Mouse (Mus musculus) limb, embryonic 10.5 days (tissue): ENCODE data around the gene Lrrc8b. TPM values are rescaled to one million over a fixed set of nuclear protein-coding genes. Genes with fewer than 3 reads are reported as not detected.
A peak's percentile ranks its signal among the peaks of the same experiment; 100 is the strongest.

Experiments
- DNase-seq: peaks from one replicate; pipeline ENCODE4 v3.0.0-alpha.2; 2017; ENCODE audit warnings: low spot score
- H3K27ac ChIP-seq: fragments of 300-500 bp; sonication (generic); 2 replicates; pipeline ENCODE4 v1.5.1; 2016; ENCODE audit warnings: mild to moderate bottlenecking
- H3K27me3 ChIP-seq: fragments of 300-500 bp; sonication (generic); 2 replicates; pipeline ENCODE4 v1.6.1; 2016; ENCODE audit warnings: low read depth, mild to moderate bottlenecking; ENCODE audit not compliant: poor library complexity, severe bottlenecking
- H3K36me3 ChIP-seq: fragments of 300-500 bp; sonication (generic); 2 replicates; pipeline ENCODE4 v1.6.1; 2016; ENCODE audit warnings: mild to moderate bottlenecking, moderate library complexity
- H3K4me1 ChIP-seq: fragments of 300-500 bp; sonication (generic); 2 replicates; pipeline ENCODE4 v1.6.1; 2016
- H3K4me3 ChIP-seq: fragments of 300-500 bp; sonication (generic); 2 replicates; pipeline ENCODE4 v1.5.1; 2016; ENCODE audit warnings: mild to moderate bottlenecking, moderate library complexity
- H3K9me3 ChIP-seq: fragments of 300-500 bp; sonication (generic); replicated peaks from 2 replicates; pipeline ENCODE4 v1.6.1; 2016; ENCODE audit warnings: mild to moderate bottlenecking
- WGBS: fragments of 180-500 bp; shearing (Covaris S2); methylation state at CpG from one replicate; pipeline ENCODE4 v1.1.7; 2016; 5-methylcytosine and 5-hydroxymethylcytosine counted together
- polyA plus RNA-seq: library from polyadenylated mRNA; unstranded; fragments of >200 nt; fragmentation: Nextera tagmentation; extraction: Ambion mirVana; gene quantifications from 2 replicates; pipeline ENCODE4 v1.2.1, GENCODE M21; 2016

Lrrc8b gene
- polyA plus RNA-seq, 1 experiment from 2014 or later, result 4.7 TPM

GRCm38 (mm10) chr5:105410521-105411293 lies 4.9 kb upstream of the Lrrc8b start:
- Histone ChIP-seq H3K4me3 (no peak overlapping the region), H3K27me3 (no peaks in the 10 kb centered on the region), H3K36me3 (no peaks in the 10 kb centered on the region), H3K9me3 (no peaks in the 10 kb centered on the region), H3K27ac (no peak overlapping the region), H3K4me1 (peaks cover 7% of the 10 kb centered on the region)
- DNase-seq, result no peak
- WGBS, result 72% methylated on average over 6 of the region's 6 CpGs

- 58% methylated on average over 4 of the region's 4 CpGs for WGBS
- no peaks in the 10 kb centered on the region for H3K36me3 ChIP-seq
- H3K27ac ChIP-seq, result no peak overlapping the region
These were observed 4.3 kb upstream of the Lrrc8b start for GRCm38 (mm10) chr5:105411294-105411570.

GRCm38 (mm10) chr5:105411768-105412167 lies 3.8 kb upstream of the Lrrc8b start:
- peaks cover 13% of the 10 kb centered on the region for H3K4me1 ChIP-seq
- WGBS, result 85% methylated on average over 2 of the region's 2 CpGs
- no peaks in the 10 kb centered on the region for H3K36me3 ChIP-seq
- DNase-seq, result no peak
- peaks cover 5% of the 10 kb centered on the region; the same call in 1 of the 2 replicates for H3K27me3 ChIP-seq
- no peak overlapping the region for H3K4me3 ChIP-seq
- no peak overlapping the region for H3K27ac ChIP-seq
- no peaks in the 10 kb centered on the region for H3K9me3 ChIP-seq

More at GRCm38 (mm10) chr5:105411294-105411570, 4.3 kb upstream of the Lrrc8b start:
- no peak for DNase-seq
- Histone ChIP-seq H3K4me3 (no peak overlapping the region), H3K27me3 (peaks cover 4% of the 10 kb centered on the region; the same call in 1 of the 2 replicates), H3K4me1 (peaks cover 12% of the 10 kb centered on the region), H3K9me3 (no peaks in the 10 kb centered on the region)

GRCm38 (mm10) chr5:105412634-105413033 lies 2.9 kb upstream of the Lrrc8b start:
- no peak for DNase-seq
- Histone ChIP-seq H3K4me3 (no peak overlapping the region), H3K9me3 (no peaks in the 10 kb centered on the region), H3K4me1 (peaks cover 13% of the 10 kb centered on the region), H3K27ac (no peak overlapping the region), H3K27me3 (peaks cover 5% of the 10 kb centered on the region; the same call in 1 of the 2 replicates), H3K36me3 (no peaks in the 10 kb centered on the region)
- 84% methylated on average over 3 of the region's 3 CpGs for WGBS

- WGBS, result 88% methylated on average over 12 of the region's 12 CpGs
- no peak for DNase-seq
- H3K27me3 ChIP-seq, result peaks cover 5% of the 10 kb centered on the region; the same call in 1 of the 2 replicates
- H3K4me1 ChIP-seq, result peaks cover 13% of the 10 kb centered on the region
- no peaks in the 10 kb centered on the region for H3K9me3 ChIP-seq
- H3K36me3 ChIP-seq, result no peaks in the 10 kb centered on the region
- H3K27ac ChIP-seq, result peak overlapping the region; percentile 96
- H3K4me3 ChIP-seq, result peak overlapping the region; percentile 85
These were observed 1.0 kb upstream of the Lrrc8b start for GRCm38 (mm10) chr5:105414341-105415120.

GRCm38 (mm10) chr5:105415951-105416675 lies 538 bp downstream of the Lrrc8b start:
- 3% methylated on average over 36 of the region's 36 CpGs for WGBS
- Histone ChIP-seq H3K27ac (peak overlapping the region; percentile 96), H3K27me3 (peaks cover 5% of the 10 kb centered on the region; the same call in 1 of the 2 replicates), H3K4me3 (peak overlapping the region; percentile 85), H3K36me3 (no peaks in the 10 kb centered on the region), H3K4me1 (peaks cover 13% of the 10 kb centered on the region), H3K9me3 (no peaks in the 10 kb centered on the region)
- DNase-seq, result peak; percentile 56

- H3K36me3 ChIP-seq, result no peaks in the 10 kb centered on the region
- no peak overlapping the region for H3K27ac ChIP-seq
- no peak overlapping the region for H3K4me3 ChIP-seq
- no peaks in the 10 kb centered on the region for H3K9me3 ChIP-seq
- H3K4me1 ChIP-seq, result peaks cover 13% of the 10 kb centered on the region
- WGBS, result 78% methylated on average over 8 of the region's 8 CpGs
- DNase-seq, result no peak
- H3K27me3 ChIP-seq, result peaks cover 5% of the 10 kb centered on the region; the same call in 1 of the 2 replicates
These were observed 1.6 kb downstream of the Lrrc8b start for GRCm38 (mm10) chr5:105417217-105417616.

GRCm38 (mm10) chr5:105418364-105418763 lies 2.8 kb downstream of the Lrrc8b start:
- no peak overlapping the region for H3K4me3 ChIP-seq

GRCm38 (mm10) chr5:105418851-105419250 lies 3.3 kb downstream of the Lrrc8b start:
- Histone ChIP-seq H3K27me3 (peaks cover 5% of the 10 kb centered on the region; the same call in 1 of the 2 replicates), H3K4me1 (peaks cover 13% of the 10 kb centered on the region), H3K9me3 (no peaks in the 10 kb centered on the region), H3K27ac (no peak overlapping the region), H3K36me3 (no peaks in the 10 kb centered on the region), H3K4me3 (no peak overlapping the region)
- WGBS, result 91% methylated on average over 5 of the region's 5 CpGs
- DNase-seq, result no peak

More at GRCm38 (mm10) chr5:105418364-105418763, 2.8 kb downstream of the Lrrc8b start:
- Histone ChIP-seq H3K4me1 (peaks cover 13% of the 10 kb centered on the region), H3K9me3 (no peaks in the 10 kb centered on the region), H3K27ac (no peak overlapping the region), H3K36me3 (no peaks in the 10 kb centered on the region), H3K27me3 (peaks cover 5% of the 10 kb centered on the region; the same call in 1 of the 2 replicates)
- no peak for DNase-seq
- 90% methylated on average over 7 of the region's 7 CpGs for WGBS

GRCm38 (mm10) chr5:105425587-105425986 lies 10.0 kb downstream of the Lrrc8b start:
- Histone ChIP-seq H3K27me3 (no peaks in the 10 kb centered on the region), H3K4me1 (peaks cover 3% of the 10 kb centered on the region; the same call in 1 of the 2 replicates), H3K27ac (no peak overlapping the region), H3K4me3 (no peak overlapping the region), H3K9me3 (no peaks in the 10 kb centered on the region), H3K36me3 (no peaks in the 10 kb centered on the region)
- DNase-seq, result no peak
- 91% methylated on average over 2 of the region's 2 CpGs for WGBS

GRCm38 (mm10) chr5:105427326-105427725 lies 11.8 kb downstream of the Lrrc8b start:
- H3K9me3 ChIP-seq, result no peaks in the 10 kb centered on the region

GRCm38 (mm10) chr5:105428265-105428974 lies 12.8 kb downstream of the Lrrc8b start:
- Histone ChIP-seq H3K27me3 (no peaks in the 10 kb centered on the region), H3K4me3 (no peak overlapping the region), H3K36me3 (no peaks in the 10 kb centered on the region), H3K9me3 (no peaks in the 10 kb centered on the region), H3K27ac (no peak overlapping the region), H3K4me1 (peaks cover 3% of the 10 kb centered on the region; the same call in 1 of the 2 replicates)
- DNase-seq, result no peak
- 88% methylated on average over 12 of the region's 12 CpGs for WGBS

More at GRCm38 (mm10) chr5:105427326-105427725, 11.8 kb downstream of the Lrrc8b start:
- Histone ChIP-seq H3K36me3 (no peaks in the 10 kb centered on the region), H3K4me1 (peaks cover 3% of the 10 kb centered on the region; the same call in 1 of the 2 replicates), H3K27me3 (no peaks in the 10 kb centered on the region), H3K4me3 (no peak overlapping the region), H3K27ac (no peak overlapping the region)
- DNase-seq, result no peak
- 91% methylated on average over 7 of the region's 7 CpGs for WGBS
